Mouse (Mus musculus) induced T-regulatory cell, adult 2 months (primary cell): ENCODE measurements at regions not wholly inside any gene's neighbourhood (a gene's known extent, or its start where the extent isn't known, plus 50 kb on each side); places are given as distances from the start of the nearest gene placed in this dataset.

Source experiments
- DNase-seq: peaks from one replicate; pipeline ENCODE4 v3.0.0-alpha.2; 2012; ENCODE audit warnings: low read depth

DNA sequence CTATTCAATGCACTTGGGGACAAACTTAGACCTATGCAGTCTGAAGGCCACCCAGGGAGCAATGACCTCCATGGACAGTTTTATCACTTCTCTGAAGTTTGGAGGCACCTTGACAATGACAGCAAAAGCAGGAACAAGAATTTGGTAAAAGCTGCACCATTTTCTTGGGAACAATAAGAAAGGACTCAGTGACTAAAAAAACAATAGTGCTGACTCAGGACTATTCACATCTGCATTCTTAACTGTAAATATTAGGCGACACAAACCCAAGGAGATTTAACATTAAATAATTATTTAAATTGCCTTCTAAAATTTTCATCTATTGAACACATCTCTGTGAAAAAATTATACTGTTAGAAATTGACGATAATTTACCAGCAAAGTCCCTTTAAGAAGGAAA lies 356.2 kb downstream of the Nup35 start:
- DNase-seq = no peak

- DNase-seq = no peak
Observed at GRCm38 (mm10) chr2:80998296-80998695, 381.3 kb downstream of the Nup35 start.

DNA sequence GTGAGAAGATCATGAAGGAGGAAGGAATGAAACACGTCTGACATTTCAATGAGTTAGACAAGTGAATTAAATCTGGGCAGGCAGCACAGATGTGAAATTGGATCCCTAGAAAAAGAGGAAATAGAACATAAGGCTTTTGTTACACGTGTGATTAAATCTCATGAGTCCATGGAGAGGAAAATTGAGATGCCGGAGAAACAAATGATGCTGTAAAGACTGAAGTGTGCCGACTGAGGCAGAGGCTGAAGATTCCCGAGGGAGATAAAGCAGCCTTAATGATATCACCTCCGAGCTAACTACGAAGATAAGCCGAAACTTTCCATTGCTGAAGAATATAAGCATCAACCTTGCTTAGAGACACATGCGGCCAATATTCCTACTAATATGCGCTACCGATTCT lies 390.0 kb downstream of the Nup35 start:
- DNase-seq = no peak

- no peak for DNase-seq
Observed at GRCm38 (mm10) chr2:81023620-81024019, 406.6 kb downstream of the Nup35 start.
